Mouse (Mus musculus): ENCODE results near the gene Fbxl7. TPM values are rescaled to one million over a fixed set of nuclear protein-coding genes. Genes with fewer than 3 reads are reported as not detected.

Fbxl7 gene
- total RNA-seq, 2 experiments from 2014 or later, result 6.6 to 6.7 TPM

DNA sequence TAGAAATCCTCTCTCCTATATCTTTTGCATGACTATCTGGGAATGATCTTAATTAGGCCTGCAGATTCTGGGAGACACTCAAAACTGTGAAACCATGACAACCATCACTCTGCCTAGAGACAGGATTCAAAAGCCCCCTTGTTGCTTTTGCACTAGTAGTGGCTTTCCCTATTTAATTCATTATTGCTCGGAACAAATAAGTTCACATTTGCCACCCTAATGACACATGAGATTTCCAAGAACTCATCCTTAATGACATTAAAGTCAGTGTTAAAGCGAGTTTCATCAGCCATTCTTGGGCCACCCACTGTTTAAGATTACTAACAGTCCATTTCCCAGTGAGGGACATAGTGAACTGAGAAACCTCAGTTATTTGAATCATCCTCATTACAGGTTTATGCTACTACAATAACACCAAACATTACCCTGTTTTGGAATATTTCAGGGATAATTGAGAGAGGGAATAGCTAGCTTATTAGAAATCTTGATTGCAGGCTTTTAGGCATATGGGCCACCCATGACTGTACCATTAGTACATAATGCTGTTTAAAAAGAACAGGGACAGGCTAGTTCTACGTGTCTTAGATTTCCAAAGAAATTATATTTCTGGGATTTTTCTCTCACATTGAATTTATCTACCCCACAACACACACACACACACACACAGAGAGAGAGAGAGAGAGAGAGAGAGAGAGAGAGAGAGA is 361.2 kb downstream of the Fbxl7 start:
- no peak for DNase-seq

DNA sequence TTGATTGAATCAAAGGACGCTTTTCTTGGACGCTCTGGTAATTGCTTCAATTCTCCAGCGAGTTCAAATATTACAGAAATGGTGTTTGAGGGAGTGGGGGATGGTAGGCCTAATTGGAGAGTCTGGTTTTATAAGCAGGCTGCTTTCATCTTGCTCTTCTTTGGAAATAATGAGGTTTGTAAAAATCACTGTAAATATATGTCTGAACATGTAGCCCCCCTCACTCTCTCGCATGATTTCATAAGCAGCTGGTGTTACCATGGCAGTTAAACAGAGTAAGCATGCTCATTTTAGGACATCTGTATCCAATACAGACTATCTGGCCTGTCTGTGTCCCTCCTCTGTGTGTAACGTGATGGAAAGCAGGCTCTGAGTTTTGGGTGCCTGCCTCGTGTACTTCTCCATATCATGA is 376.2 kb downstream of the Fbxl7 start:
- intact Hi-C loops (cut with DNase I), result no loop called here

More for the DNA sequence above, 361.2 kb downstream of the Fbxl7 start:
- intact Hi-C loops (cut with DNase I), result no loop called here

DNA sequence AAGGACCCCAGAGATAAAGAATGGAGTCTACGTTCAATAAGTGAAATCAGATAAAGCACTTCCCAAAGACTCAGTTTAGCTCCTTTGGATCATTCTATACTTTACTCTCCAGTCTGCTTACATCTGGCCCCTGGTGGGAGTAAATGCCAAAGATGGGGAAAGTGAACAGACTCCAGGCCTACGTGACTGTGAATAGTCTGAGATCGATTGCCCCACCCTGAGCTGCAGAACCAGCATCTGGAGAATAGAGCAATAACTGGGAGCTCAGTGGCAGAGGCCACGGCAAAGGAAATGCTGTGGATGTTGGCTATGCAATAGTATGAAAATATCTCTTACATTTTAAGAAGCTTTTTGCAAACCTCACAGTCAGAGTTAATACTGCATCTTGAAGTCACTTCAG is 394.4 kb downstream of the Fbxl7 start:
- intact Hi-C loops (cut with DNase I), result no loop called here
- DNase-seq, result no peak

More for the DNA sequence above, 376.2 kb downstream of the Fbxl7 start:
- no peak for DNase-seq

Measured in left cerebral cortex, postnatal 4 days (tissue).